Mouse (Mus musculus) testis, postnatal 10 days (tissue): ENCODE results near the gene Gstt1.
"Not testable (repeated sequence)": the region's sequence is repeated elsewhere in the genome, so short reads cannot be mapped to it uniquely, and the experiment has no call there.

Experiments
- DNase-seq: peaks from one replicate; pipeline ENCODE4 v3.0.0; 2021; ENCODE audit warnings: low spot score

The Gstt1 gene

DNA sequence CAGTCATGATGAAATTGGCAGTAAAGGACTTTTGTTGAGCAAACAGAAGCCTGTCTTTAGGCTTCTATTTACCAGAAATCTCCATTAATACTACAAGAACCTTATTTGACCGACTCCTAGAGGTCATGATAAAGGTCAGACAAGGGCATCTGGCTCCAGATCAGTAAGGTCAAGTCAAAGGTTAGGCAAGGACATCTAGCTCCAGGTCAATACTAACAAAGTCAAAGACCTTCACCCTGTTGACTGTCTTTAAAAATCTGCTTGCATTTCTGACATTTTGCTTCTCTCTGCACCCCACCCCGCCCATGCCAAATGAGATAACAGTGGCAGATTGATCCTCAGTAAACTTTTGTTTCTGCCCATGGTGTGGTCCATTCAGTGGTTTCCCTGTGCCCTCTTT is 5.8 kb upstream of the Gstt1 start:
- DNase-seq, result no peak

DNA sequence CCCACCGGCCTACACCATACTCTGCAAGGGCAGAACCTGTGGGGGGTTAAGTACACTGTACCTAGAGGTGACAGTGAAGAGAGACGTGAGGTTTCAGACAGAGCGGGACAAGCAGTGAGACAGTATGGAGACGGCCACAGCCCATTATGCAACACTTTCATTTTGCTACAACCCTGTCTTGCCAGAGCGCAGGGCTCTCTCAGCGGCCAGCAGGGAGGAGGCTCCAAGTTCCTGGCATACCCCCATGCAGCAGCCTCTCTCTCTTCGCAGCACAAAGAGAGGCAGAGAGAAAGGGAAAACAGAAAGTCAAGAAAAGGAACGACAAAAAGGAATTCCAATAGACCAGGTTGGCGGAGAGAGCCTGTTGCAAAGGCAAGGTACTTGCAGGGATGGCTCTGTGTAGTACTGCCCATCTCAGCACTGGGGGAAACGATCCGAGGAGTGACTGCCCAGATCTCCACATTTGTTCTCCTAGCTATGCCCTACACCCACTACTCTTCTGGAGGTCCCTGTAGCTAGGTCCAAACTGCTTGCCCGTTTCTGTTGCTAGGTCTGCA is 687 bp downstream of the Gstt1 start:
- peak; percentile 64 for DNase-seq

DNA sequence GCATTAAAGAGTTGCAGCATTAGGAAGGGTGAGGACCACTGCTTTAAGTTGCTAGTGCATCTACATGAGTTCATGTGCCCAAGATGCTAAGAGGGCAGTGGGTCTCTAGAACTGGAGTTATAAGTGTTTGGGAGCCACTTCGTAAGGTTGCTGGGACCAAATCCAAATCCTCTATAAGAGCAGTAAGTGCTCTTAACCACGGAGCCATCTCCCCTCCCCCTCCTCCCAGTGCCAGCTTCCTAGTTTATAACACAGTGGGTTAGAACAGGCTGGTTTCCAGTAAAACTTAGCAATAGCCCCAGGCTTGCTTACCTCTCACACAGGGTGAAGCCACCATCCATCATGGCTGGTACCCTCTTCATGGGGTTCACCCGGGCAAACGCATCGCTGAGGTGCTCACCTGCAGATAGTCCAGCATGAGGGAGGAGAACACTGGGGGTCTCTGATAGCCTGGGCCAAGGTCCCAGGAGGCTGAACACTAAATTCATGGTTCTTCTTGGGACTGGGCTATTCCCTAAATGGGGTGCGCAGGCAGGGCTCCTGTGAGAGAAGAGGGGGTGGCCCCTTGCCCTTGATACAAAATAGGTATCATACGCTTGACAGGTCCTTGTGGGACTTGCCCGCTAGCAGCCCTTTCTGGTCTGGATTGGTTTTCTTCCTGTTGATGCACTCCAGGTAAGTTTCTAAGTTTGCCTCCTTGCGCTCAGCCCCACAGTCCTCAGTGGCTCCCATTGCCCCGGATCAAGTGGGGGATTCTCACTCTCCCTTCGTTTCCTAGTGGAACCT is 1.5 kb downstream of the Gstt1 start:
- DNase-seq, result no peak

DNA sequence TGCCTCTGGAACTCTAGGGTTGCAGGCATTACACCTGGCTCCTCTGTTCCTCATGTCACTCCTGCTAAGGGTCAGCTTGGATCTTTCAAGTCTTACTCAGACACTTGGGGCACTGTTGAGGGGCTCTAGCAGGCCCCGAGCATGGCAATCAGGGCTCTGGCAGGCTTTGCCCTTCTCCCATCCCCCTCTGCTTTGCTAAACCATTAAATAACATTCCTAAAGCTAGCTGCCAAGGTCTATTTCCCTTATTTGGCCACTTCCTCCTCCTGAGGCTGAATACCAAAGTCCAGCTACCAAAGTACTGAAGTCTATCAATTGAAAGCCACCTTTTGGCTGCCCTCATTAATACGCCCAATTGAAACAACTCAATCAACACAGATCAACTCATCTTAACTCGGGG is 3.5 kb downstream of the Gstt1 start:
- DNase-seq, result no peak

DNA sequence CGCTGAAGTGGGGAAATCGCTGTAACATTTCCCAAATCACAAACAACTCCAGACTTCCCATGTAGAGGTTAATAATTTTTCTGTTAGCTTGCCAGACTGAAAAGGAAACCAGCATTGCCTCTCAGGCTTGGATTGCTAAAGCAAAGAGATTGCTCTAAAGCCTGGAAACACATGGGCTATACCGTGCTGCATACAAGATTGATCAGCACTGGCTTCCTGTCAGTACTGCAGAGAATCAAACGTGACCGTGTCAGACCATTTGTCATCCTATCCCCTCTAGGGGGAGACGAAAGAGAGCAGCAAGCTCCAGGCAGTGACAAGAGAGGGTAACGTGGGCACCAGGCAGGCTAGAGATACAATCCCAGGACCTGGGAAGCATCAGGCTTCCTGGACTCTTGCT is 7.6 kb downstream of the Gstt1 start:
- DNase-seq, result no peak

DNA sequence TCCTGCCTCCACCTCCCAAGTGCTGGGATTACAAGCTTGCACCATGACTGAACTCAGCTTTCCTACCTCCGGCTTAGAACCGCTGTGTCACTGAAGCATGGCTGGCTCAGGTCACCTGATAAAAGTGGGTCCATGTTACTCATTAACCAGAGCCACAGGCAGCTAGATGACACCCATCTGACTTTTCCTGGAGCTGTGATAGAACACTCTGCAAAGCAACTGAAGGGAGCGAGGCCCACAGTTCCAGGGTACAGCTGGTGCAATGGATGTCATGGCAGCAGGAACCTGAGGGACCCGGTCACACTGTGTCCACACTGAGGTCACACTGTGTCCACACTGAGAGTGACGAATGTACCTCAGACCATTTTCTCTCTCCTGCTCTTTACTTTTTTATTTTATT is 8.5 kb downstream of the Gstt1 start:
- DNase-seq, result no peak

DNA sequence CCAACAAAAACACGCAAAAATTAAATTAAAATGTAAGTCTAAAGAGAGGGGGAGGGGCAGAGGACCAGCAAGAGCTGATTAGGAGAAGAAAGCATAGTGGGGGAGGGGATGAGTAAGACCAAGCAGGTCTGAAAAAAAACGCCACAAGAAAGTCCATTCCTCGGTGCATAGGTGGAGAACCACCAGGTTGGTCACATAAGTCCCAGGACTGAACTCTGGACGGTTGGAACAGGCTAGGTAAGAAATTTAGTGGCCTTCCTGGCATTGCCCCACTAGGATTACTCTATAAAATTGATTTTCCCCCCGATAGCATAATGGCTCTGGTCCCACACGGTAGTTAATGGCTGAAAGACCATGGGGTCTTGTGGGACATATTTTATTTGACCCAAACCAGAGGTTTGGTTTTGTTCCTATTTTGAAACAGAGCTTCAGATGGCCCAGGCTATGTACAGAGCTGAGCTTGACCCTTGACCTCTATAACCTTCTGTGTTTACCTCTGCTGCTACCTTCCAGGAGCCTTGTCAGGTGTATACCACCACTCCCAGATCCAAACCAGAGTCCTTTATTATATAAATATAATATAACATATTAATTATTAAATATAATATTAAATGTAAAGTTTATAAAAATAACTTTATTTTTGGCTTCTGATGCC is 9.2 kb downstream of the Gstt1 start:
- DNase-seq, result no peak

DNA sequence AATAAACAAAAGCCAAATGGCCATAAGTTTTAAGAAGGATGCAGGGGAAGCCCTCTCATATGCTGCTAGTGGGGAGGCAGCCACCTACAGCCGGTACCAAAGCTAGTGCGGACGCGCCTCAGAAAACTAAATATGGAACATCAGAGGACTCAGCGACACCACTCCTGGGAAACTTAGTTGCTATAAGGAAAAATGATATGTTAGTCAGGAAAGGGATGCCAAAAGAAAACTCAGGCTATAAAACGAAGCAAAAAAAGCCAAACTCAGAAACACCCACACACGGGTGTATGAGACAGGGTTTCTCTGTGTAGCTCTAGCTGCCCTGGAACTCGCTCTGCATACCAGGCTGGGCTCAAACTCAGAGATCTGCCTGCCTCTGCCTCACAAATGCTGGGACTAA is 10.1 kb downstream of the Gstt1 start:
- DNase-seq, result no peak

DNA sequence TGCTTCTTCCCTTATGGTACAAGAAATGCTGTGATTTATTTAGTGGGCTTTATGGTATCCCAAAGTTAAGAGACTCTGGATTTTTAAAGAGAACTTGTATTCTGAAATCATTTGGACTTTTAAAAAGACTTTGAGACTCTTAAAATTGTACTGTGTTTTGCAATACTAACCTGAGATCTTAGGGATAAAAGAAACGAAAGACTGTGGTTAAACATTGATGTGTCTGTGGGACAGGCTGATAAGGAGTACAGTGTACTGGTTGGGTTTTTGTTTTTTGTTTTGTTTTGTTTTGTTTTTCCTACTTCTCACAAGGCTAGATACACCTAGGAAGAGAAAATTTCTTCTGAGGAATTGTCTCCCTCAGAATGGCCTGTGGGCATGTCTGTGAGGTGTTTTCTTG is 12.9 kb downstream of the Gstt1 start:
- no peak for DNase-seq

DNA sequence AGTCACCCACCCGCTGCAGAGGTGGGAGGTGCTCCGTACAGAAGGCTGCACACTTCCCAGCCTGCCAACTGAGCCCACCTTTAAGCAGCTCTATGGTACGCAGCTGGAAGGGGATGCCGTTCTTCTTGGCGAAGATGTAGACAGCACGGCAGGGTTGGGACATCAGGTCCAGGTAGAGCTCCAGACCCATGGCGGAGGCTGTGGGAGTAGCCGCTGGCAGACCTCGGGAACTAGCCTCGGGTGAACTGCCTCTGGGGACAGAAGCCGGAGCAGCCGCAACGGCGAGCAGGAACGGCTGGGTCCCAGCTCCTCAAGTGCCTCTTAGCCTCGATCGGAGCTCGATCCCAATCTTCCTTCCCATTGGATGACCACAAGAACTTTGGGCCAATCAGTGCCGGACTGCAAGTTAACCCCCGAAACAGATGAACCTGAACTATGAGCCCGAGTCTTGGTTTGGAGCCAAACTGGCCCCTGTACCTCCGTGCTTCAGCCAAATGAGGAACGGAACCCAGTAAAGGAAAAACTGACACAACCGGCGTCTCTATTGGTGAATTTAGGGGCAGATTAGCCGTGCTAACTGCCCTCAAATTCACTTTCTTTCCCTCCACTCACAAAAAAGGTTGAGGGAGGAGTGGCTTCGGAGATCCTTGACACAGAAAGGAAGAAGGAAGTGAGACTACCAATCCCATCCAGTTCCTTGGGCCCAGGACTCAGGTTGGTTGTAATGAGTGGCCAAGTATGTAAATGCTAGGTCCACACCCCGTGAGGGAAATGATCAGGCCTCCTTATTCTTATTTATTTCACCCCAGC is 17.4 kb downstream of the Gstt1 start, which contains the start of the genes Gm20441 and Gstt3:
Gm20441 (minus strand) TSS at position 186 of the 810 bp plus-strand sequence.
Gstt3 (minus strand) TSS at position 646 of the 810 bp plus-strand sequence.
- DNase-seq, result peak; percentile 68

DNA sequence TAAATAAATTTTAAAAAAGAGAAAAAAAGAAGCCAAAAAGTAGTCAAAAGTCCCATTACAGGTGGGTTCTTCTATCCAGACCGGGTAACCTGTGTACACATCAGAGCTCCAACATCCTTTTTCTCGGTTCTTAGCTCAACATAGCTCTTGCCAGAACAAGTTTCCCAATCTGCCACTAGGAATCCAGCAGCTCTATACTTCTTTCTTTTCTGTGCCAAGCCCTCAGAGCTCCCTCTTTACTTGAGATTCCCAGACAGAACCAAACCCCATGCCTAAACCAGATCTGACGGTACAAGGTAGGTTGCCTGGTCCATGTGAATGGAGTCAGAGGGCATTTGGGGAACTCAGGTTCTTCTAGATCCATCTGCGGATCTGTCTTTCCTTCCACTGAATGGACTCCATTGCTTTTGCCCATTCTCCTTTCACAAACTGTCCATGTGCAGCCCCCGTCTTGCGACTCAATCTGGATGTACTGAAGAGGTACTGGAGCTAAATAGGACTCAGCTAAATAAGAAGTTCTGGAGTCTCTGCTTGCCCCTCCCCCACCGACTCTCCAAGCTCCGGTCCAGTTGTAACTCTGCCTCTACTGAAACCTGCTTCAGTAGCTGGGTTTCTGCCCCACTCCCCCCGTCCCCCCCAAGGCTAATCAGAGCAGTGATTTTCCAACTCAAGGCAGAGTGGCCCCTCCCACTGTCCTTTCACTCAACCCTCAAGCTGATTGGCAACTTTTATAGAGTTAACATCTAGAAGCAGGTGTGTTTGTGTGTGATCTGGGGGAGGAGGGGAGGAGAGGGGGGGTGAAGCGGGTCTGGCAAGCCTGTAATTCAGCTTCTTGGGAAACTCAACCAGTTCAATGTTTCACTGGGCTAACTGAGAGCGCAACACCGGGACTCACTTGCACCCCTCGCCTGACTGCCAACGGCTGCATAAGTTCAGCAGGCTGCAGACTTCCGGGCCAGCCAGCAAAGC is 18.9 kb downstream of the Gstt1 start:
- DNase-seq, result no peak

DNA sequence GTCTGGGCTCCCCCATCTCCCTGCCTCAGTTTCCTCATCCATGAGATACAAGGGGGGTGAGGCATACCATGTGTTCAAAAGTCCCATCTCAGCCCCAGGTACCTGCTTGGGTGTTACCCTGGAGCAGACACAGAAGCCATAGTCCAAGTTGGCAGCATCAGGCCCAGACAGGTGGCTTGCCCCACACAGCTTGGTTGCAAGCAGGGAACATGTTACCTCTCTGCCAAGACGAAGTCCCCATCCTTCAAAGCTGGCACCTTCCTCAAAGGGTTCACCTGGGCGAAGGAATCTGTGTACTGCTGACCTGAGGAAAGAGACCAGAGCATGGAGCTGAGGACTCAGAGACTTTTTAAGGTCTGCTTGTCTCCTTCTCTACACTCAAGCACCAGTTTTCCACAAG is 20.5 kb downstream of the Gstt1 start:
- DNase-seq, result no peak

DNA sequence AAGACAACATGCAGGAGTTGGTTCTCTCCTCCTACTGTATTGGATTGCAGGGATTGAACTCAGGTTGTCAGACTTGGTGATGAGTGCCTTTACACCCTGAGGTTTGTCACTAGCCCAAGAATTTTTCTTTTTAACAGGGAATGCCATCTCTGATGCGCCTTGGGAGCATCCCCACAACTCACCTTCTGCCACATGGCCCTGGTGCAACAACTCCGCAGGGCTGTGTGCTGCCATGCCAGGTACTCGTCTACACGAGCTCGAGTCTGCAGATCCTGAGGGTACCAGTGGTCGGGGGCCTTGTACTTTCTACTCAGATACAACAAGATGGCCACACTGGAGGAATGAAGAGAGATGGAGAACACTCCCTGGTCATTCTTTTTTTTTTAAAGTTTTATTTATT is 21.8 kb downstream of the Gstt1 start:
- DNase-seq, result no peak

DNA sequence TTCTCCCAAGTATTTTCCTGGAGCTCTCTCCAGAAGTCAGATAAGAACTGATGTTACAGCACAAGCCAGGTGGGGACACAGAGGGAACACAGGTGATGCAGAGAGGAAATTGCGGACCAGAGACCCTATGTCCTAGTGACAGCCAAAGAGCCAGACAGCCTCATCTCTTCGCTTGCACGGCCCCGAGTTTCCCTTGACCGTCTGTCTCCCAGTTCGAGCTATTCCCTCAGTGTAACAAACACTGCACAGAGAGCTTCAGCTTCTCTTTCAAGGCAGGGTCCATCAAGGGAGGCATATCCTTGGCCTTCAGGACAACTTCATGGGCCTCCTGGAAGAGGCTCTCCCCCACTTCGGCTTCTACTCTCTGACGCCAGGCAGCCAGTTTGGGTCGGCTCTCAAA is 23.8 kb downstream of the Gstt1 start:
- DNase-seq, result no peak

DNA sequence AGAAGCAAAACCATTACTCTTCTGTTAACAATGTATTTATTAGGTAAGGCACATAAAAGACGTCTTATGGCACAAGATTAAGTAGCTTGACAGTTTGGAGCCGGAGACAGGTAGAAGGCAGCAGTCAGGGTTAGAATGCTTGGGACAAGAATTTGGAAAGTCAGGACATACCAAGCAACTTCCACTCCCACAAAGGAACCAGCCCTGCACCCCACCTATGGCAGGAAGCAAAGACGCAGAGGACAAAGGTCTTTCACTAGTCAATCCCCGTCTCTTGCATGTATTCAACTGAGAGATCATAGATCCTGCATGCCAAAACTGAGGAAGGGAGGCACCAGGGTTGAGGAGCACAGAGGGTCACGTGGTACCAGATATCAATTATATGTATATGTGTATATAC is 24.3 kb downstream of the Gstt1 start:
- DNase-seq, result no peak

DNA sequence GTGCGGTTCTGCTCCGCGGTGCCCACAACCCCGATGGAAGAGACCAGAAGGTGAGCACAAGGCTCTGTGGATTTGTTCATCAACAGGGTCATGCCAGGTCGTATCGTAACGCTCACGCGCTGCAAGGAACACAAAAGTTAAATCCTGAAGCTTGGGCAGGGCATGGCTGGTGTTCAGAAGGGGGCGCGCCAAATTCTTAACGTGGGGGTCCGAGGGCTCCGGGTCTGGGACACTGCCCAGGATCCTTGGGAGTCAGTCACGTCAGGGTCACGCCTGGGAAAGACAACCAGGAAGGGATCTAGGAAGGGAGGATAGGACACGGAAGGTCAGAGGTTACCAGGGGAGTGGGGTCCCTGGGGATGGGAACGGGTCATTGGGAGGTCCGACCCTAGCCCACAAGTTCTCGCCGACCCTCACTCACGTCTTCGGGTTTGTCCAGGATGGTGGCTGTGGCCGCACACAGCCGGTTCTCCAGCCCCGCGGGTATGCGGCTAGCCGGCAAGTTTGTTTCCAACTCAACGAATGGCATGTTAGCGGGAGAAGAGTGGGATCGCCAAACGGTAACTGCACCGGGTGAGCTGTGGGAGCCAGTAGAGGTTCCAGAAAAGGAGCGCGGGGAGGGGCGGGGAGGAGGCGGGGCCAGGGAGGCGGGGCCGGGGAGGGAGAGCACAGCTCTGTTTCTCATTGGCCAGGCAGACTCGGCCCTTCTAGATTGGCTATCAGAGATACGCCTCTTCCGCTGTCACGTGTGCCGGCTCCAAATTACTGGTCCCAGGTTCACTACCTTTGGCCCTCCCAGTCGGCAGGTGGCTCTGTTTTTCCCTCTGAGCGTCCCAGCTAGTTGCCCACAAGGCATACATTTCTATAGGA is 25.4 kb downstream of the Gstt1 start, which contains the start of gene Ddt:
Ddt (minus strand) TSS at position 620 of the 870 bp plus-strand sequence.
- DNase-seq, result peak; percentile 91

DNA sequence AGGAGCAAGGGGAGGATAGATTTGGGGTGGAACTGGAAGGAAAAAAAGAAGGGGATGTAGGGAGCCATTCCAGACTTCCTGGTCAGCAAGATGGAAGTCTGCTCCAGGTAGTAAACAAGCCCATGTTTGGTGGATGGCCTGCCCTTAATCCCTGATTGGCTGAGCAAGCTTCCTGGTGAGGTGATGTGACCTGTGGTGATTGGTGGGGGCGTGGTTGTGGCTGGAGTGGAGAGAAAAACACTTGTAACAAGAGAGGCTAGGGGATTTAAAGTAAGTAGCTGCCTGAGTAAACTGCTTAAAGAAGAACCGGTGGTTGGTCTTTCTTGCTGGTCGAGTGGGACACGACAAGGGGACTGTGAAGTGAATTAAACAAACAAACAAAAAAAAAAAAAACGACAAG is 30.6 kb downstream of the Gstt1 start:
- not testable (repeated sequence) for DNase-seq

DNA sequence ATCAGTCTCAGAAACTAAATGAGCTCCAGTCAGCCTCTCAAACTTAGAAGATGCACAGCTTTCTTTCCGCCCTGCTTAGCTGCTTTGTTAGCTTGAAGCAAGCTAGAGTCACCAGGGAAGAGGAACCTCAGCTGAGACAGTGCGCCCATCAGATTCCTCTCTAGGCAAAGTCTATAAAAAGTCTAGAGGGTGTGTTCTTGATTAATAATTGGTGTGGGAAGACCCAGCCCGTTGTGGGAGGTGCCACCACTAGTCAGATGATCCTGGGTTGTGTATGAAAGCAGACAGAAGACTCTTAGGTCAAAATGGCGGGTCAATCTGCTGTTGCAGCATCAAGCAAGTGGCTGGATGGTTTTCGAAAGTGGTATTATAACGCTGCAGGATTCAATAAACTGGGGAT is 31.5 kb downstream of the Gstt1 start:
- no peak for DNase-seq

DNA sequence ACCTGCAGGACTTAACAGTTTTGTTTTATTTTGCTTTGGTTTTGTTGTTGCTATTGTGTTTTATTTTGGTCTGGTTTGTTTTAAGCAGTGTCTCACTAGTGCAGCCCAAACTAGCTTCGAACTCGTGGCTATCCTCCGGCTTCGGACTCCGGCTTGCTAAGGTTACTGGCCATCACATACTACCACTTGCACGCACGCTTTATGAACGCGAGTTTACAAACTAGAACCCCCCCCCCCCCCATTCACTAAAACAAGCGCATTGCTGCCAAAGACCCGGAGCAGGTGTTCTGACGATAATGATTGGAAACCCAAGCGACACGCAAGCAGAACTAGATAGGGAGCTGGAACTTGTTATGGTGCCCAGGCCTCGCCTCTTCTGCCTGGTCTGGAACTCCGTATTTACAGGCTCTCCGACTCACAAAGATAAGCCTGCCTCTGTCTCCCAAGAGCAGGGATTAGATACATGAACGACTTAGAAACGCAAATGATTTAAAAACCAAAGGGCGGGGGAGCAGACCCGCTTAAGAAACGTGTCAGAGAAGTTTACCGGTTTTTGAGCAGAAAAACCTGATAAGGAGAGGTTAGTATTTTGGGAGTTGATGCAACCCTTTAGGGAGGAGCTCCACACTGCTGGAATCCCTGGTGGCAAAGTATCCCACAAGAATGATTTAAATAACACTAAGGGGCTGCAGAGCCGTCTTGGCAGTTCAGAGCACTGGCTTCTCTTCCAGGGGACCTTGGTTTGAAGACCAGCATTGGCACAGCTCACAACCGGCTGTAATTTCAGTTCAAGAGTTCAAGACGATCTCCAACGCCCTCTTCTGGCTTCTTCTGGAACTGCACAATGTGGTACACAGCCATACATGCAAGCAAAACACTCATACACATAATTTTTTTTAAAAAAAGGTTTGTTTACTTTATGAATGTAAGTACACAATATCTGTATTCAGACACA is 33.6 kb downstream of the Gstt1 start:
- DNase-seq, result peak; percentile 84
